Mouse (Mus musculus) testis, adult 2 months (tissue): ENCODE results near the gene Hes7. TPM values are rescaled to one million over a fixed set of nuclear protein-coding genes. Genes with fewer than 3 reads are reported as not detected.

Source experiments
- H3K27ac ChIP-seq: fragments of 200-500 bp; 2 replicates; pipeline ENCODE4 v1.5.1; 2012; ENCODE audit warnings: low read depth, low read length; ENCODE audit not compliant: control insufficient read depth, insufficient read depth
- H3K27me3 ChIP-seq: fragments of 200-500 bp; 2 replicates; pipeline ENCODE4 v1.6.1; 2012; ENCODE audit warnings: mild to moderate bottlenecking, low read length, moderate library complexity; ENCODE audit not compliant: control insufficient read depth, insufficient read depth
- H3K36me3 ChIP-seq: fragments of 200-500 bp; 2 replicates; pipeline ENCODE4 v1.6.1; 2012; ENCODE audit warnings: mild to moderate bottlenecking, low read length; ENCODE audit not compliant: control insufficient read depth, insufficient read depth
- H3K4me1 ChIP-seq: fragments of 200-500 bp; 2 replicates; pipeline ENCODE4 v1.6.1; 2012; ENCODE audit warnings: low read length; ENCODE audit not compliant: control insufficient read depth, insufficient read depth
- H3K4me3 ChIP-seq: fragments of 200-500 bp; 2 replicates; pipeline ENCODE4 v1.5.1; 2012; ENCODE audit warnings: low read depth, mild to moderate bottlenecking, low read length, moderate library complexity, mixed read lengths; ENCODE audit not compliant: control insufficient read depth
- CTCF ChIP-seq: fragments of 200-500 bp; IDR thresholded peaks from 2 replicates; pipeline ENCODE4 v1.5.1; 2012; ENCODE audit warnings: low read depth, mild to moderate bottlenecking, inconsistent platforms, low read length, moderate library complexity; ENCODE audit not compliant: control insufficient read depth, insufficient read depth, insufficient replicate concordance
- POLR2A ChIP-seq: fragments of 200-500 bp; IDR thresholded peaks from 2 replicates; pipeline ENCODE4 v1.6.1; 2012; ENCODE audit warnings: low read depth, mild to moderate bottlenecking, inconsistent platforms, low read length, moderate library complexity; ENCODE audit not compliant: control insufficient read depth
- polyA plus RNA-seq: library from polyadenylated mRNA; depleted of rRNA; stranded (reverse); fragments of >200 nt; gene quantifications from 2 replicates; pipeline ENCODE4 v1.2.3, GENCODE M21; 2012

The Hes7 gene
- polyA plus RNA-seq, 1 experiment: 0.17 TPM

DNA sequence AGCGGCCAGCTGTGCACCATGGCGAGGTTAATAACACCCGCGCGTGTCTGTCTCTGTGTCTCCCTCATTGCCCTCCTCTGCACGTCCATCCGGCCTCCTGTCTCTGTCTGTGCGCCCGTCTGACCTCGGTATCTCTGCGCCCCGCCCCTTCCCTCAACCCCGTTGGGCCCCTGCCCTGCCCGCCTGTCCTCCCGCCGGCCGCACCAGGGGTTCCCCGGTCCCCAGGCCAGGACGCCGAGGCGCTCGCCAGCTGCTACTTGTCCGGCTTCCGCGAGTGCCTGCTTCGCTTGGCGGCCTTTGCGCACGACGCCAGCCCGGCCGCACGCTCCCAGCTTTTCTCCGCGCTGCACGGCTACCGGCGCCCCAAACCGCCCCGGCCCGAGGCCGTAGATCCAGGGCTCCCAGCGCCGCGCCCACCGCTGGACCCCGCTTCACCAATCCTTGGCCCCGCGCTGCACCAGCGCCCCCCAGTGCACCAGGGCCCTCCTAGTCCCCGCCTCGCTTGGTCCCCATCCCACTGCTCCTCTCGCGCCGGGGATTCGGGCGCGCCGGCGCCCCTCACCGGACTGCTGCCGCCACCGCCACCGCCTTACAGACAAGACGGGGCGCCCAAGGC is 2.2 kb downstream of the Hes7 start, which contains the start of gene 9130213A22Rik:
9130213A22Rik (minus strand) TSS at position 254 of the 616 bp plus-strand sequence.
- TF ChIP-seq POLR2A (no peak), CTCF (peak; percentile 21; the same call in 1 of the 2 replicates)
- H3K4me1 ChIP-seq: peaks cover 52% of the 10 kb centered on the region

DNA sequence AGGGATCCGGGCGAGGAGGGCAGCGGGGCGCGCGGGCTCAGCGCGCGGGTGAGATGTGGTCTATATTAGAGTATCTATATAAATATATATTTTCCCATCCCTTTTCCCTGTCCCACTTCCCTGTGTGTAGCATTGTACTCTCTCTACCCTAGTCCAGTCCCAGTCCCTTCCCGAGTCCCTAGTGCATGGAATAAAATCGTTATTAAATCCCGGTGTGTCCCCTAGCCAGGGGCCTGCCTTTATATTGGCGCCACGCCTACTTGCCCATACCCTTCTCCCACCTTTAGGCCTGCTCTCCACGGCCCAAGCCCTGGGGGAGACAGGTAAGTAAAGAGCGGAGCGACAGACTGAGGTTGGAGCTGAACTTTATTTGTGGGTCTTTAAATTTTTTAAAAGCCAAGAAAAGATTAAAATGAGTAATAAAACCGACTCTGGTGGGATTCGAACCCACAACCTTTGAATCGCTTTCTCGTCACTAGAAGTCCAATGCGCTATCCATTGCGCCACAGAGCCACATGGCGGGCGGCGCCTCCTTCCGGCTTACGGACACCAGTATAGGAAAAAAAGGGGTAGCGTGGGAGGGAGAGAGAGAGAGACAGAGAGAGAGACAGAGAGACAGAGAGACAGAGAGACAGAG is 3.0 kb downstream of the Hes7 start:
- Histone ChIP-seq H3K4me3 (peak overlapping the region; percentile 90), H3K27me3 (no peaks in the 10 kb centered on the region), H3K36me3 (no peaks in the 10 kb centered on the region), H3K4me1 (peaks cover 45% of the 10 kb centered on the region), H3K27ac (no peak overlapping the region; the same call in 1 of the 2 replicates)
- TF ChIP-seq POLR2A (no peak), CTCF (no peak)

More for the DNA sequence above, 2.2 kb downstream of the Hes7 start, which contains the start of gene 9130213A22Rik:
- Histone ChIP-seq H3K4me3 (peak within 1 kb of the TSS; percentile 90), H3K27ac (peak within 1 kb of the TSS; percentile 9), H3K36me3 (no peaks in the 10 kb centered on the region), H3K27me3 (no peaks in the 10 kb centered on the region)

DNA sequence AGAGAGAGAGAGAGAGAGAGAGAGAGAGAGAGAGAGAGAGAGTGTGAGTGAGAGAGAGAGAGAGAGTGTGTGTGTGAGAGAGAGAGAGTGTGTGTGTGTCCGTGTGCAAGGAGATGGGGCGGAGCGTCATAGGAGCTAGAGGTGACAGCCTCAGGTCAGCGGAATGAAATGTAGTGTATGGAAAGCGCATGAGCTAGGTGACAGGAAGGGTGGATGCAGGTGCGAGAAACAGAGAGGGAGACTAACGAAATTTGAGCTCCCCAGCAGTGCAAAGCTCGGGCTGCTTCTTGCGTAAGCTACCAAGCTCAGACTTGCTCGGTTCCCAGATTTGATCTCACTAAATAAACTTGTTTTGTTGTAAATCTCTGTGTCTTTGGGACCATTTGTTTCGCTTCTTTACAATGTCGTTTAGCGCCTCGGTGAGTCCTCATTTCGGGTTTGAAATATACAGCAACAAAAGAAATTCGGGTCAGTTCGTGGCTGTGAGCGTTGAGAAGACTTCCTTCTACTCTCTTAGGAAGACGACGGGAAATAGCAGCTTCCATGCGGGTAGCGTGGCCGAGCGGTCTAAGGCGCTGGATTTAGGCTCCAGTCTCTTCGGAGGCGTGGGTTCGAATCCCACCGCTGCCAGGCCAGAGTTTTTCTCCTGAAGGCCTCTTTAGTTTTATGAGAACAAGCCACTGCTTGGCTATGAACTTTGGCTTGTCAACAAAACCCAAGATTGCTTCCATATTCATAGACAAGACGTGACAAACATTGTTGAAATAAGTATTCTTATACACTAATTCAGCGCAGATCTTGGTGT is 3.7 kb downstream of the Hes7 start:
- Histone ChIP-seq H3K4me3 (peak overlapping the region; percentile 90), H3K27ac (peak overlapping the region; percentile 71), H3K4me1 (peaks cover 40% of the 10 kb centered on the region), H3K36me3 (no peaks in the 10 kb centered on the region), H3K27me3 (no peaks in the 10 kb centered on the region)
- TF ChIP-seq POLR2A (no peak), CTCF (no peak)

DNA sequence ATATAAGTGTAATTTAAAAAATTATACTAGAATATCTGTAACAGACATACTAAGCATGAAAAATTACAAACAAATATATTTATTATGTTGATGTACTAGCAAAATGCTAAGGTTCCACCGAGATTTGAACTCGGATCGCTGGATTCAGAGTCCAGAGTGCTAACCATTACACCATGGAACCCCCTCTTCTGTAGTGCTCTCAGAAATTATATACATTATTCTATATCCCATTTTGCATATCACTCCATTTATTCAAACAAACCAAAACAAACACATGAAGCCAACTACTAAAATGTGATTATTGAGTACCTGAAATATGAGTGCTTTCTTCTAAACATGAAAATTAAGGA is 4.3 kb downstream of the Hes7 start:
- H3K36me3 ChIP-seq: no peaks in the 10 kb centered on the region
- H3K4me1 ChIP-seq: peaks cover 34% of the 10 kb centered on the region
- H3K27me3 ChIP-seq: no peaks in the 10 kb centered on the region
- H3K27ac ChIP-seq: no peak overlapping the region
- H3K4me3 ChIP-seq: no peak overlapping the region
- TF ChIP-seq POLR2A (no peak), CTCF (no peak)

DNA sequence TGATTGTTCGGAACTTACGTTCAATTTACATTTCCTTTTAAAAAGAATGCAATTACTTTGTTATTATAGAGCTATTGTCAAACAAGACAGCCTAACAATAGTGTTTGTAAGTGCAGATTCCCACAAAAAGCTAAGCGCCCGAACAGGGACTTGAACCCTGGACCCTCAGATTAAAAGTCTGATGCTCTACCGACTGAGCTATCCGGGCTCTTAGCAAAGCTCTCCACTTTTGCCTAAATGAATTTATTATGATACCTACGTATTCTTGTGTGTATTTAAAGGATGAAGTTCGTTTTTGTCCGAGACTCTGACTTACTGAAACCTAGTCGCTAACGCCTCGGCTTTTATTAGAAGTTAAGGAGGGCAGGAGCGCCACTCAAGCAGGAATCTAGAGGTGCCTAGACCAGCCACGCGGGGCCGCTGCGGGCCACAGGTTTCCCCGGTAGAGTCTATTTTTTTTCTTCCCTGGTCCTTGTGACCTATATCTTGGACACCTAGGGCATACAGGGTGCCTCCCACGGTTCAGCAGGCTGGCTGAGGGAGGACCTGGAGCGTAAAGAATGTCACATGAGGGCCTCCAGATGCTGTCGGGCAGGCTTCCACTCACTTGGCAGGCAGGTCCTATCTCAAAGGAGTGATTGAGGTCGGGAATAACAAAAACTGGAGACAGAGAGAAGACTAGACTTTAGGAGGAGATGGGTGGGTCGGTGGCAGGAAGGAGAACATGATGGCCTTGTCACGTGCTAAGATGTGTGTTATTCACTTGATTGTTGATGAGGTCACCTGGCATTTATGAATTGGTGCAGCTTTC is 5.0 kb downstream of the Hes7 start:
- Histone ChIP-seq H3K27me3 (no peaks in the 10 kb centered on the region), H3K4me3 (peak overlapping the region; percentile 59), H3K4me1 (peaks cover 30% of the 10 kb centered on the region), H3K27ac (no peak overlapping the region), H3K36me3 (no peaks in the 10 kb centered on the region)
- TF ChIP-seq CTCF: no peak
- no peak for TF ChIP-seq POLR2A

DNA sequence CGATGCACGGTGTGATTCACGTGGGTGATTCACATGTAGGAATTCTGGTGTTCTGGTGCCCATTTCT is 5.5 kb downstream of the Hes7 start, which contains the start of gene Aloxe3:
Aloxe3 (plus strand) TSS at position 45 of the 67 bp plus-strand sequence.
- no peaks in the 10 kb centered on the region for H3K36me3 ChIP-seq
- H3K4me3 ChIP-seq: peak within 1 kb of the TSS; percentile 59
- H3K4me1 ChIP-seq: peaks cover 26% of the 10 kb centered on the region
- no peaks in the 10 kb centered on the region for H3K27me3 ChIP-seq
- TF ChIP-seq CTCF (no peak), POLR2A (no peak)
- no peak within 1 kb of the TSS for H3K27ac ChIP-seq
